Mouse (Mus musculus) neural tube, embryonic 14.5 days (tissue): ENCODE results near the gene Entpd5. TPM values are rescaled to one million over a fixed set of nuclear protein-coding genes. Genes with fewer than 3 reads are reported as not detected.

Experiments
- ATAC-seq: fragments of 200-750 bp; cut with Nextera tagmentation; 2 replicates; pipeline ENCODE4 v1.8.0; 2017; ENCODE audit warnings: low read depth, mild to moderate bottlenecking, moderate TSS enrichment, moderate library complexity
- H3K27ac ChIP-seq: fragments of 300-500 bp; sonication (generic); 2 replicates; pipeline ENCODE4 v1.5.1; 2014; ENCODE audit warnings: low read depth, mild to moderate bottlenecking, control low read depth, low read length, moderate library complexity, mixed read lengths
- H3K27me3 ChIP-seq: fragments of 300-500 bp; sonication (generic); 2 replicates; pipeline ENCODE4 v1.6.1; 2014; ENCODE audit warnings: low read length; ENCODE audit not compliant: control insufficient read depth, insufficient read depth
- H3K36me3 ChIP-seq: fragments of 300-500 bp; sonication (generic); 2 replicates; pipeline ENCODE4 v1.6.1; 2014; ENCODE audit warnings: low read length, mixed read lengths; ENCODE audit not compliant: control insufficient read depth, insufficient read depth
- H3K4me1 ChIP-seq: fragments of 300-500 bp; sonication (generic); 2 replicates; pipeline ENCODE4 v1.6.1; 2014; ENCODE audit warnings: low read length; ENCODE audit not compliant: control insufficient read depth, insufficient read depth
- H3K4me2 ChIP-seq: fragments of 300-500 bp; sonication (generic); 2 replicates; pipeline ENCODE4 v1.6.1; 2014; ENCODE audit warnings: mild to moderate bottlenecking, low read depth, low read length, control low read depth
- H3K4me3 ChIP-seq: fragments of 300-500 bp; sonication (generic); 2 replicates; pipeline ENCODE4 v1.5.1; 2014; ENCODE audit warnings: low read depth, low read length, control low read depth, mixed read lengths
- H3K9ac ChIP-seq: fragments of 300-500 bp; sonication (generic); replicated peaks from 2 replicates; pipeline ENCODE4 v1.6.1; 2014; ENCODE audit warnings: low read depth, mild to moderate bottlenecking, control low read depth, low read length, mixed read lengths
- H3K9me3 ChIP-seq: fragments of 300-500 bp; sonication (generic); 2 replicates; pipeline ENCODE4 v1.6.1; 2016; ENCODE audit warnings: low read length; ENCODE audit not compliant: control insufficient read depth
- WGBS: fragments of 180-500 bp; shearing (Covaris S2); extraction: QIAGEN DNeasy Blood & Tissue Kit; methylation state at CpG from one replicate; pipeline ENCODE4 v1.1.7; 2014; 5-methylcytosine and 5-hydroxymethylcytosine counted together
- polyA plus RNA-seq: library from polyadenylated mRNA; unstranded; fragments of >200 nt; fragmentation: Nextera tagmentation; extraction: Ambion mirVana; gene quantifications from 2 replicates; pipeline ENCODE4 v1.2.1, GENCODE M21; 2014

Entpd5 gene
- polyA plus RNA-seq, 1 experiment from 2014 or later: 13.0 TPM

GRCm38 (mm10) chr12:84402923-84403322, 5.9 kb downstream of the Entpd5 start:
- Histone ChIP-seq H3K9ac (no peak overlapping the region), H3K9me3 (no peaks in the 10 kb centered on the region), H3K4me1 (peaks cover 4% of the 10 kb centered on the region; the same call in 1 of the 2 replicates), H3K27ac (no peak overlapping the region), H3K4me3 (no peak overlapping the region), H3K36me3 (no peaks in the 10 kb centered on the region), H3K27me3 (no peaks in the 10 kb centered on the region), H3K4me2 (no peak overlapping the region)
- no peak for ATAC-seq
- WGBS: 85% methylated on average over 9 of the region's 9 CpGs

GRCm38 (mm10) chr12:84400653-84401052, 8.2 kb downstream of the Entpd5 start:
- Histone ChIP-seq H3K9ac (no peak overlapping the region), H3K27me3 (no peaks in the 10 kb centered on the region), H3K4me2 (no peak overlapping the region), H3K4me3 (no peak overlapping the region), H3K36me3 (no peaks in the 10 kb centered on the region), H3K9me3 (no peaks in the 10 kb centered on the region), H3K27ac (no peak overlapping the region), H3K4me1 (no peaks in the 10 kb centered on the region)
- WGBS: 73% methylated on average over 3 of the region's 3 CpGs
- no peak for ATAC-seq

GRCm38 (mm10) chr12:84400068-84400467, 8.8 kb downstream of the Entpd5 start:
- Histone ChIP-seq H3K9ac (no peak overlapping the region), H3K9me3 (no peaks in the 10 kb centered on the region), H3K27me3 (no peaks in the 10 kb centered on the region), H3K36me3 (no peaks in the 10 kb centered on the region), H3K4me1 (no peaks in the 10 kb centered on the region), H3K4me3 (no peak overlapping the region), H3K4me2 (no peak overlapping the region), H3K27ac (no peak overlapping the region)
- no peak for ATAC-seq
- WGBS: 80% methylated on average over 3 of the region's 3 CpGs

GRCm38 (mm10) chr12:84399663-84400062, 9.2 kb downstream of the Entpd5 start:
- no peak overlapping the region for H3K9ac ChIP-seq
- H3K4me3 ChIP-seq: no peak overlapping the region
- no peak overlapping the region for H3K4me2 ChIP-seq
- no peaks in the 10 kb centered on the region for H3K9me3 ChIP-seq
- no peak for ATAC-seq
- H3K36me3 ChIP-seq: no peaks in the 10 kb centered on the region
- H3K4me1 ChIP-seq: no peaks in the 10 kb centered on the region
- no peaks in the 10 kb centered on the region for H3K27me3 ChIP-seq
- no peak overlapping the region for H3K27ac ChIP-seq
- 86% methylated on average over 9 of the region's 9 CpGs for WGBS

- Histone ChIP-seq H3K4me1 (no peaks in the 10 kb centered on the region), H3K27me3 (no peaks in the 10 kb centered on the region), H3K4me2 (no peak overlapping the region), H3K36me3 (no peaks in the 10 kb centered on the region), H3K27ac (no peak overlapping the region), H3K9me3 (no peaks in the 10 kb centered on the region), H3K9ac (no peak overlapping the region), H3K4me3 (no peak overlapping the region)
- 77% methylated on average over 9 of the region's 9 CpGs for WGBS
- ATAC-seq: no peak
Observed at GRCm38 (mm10) chr12:84399135-84399534, 9.7 kb downstream of the Entpd5 start.

- 81% methylated on average over 5 of the region's 5 CpGs for WGBS
- H3K27ac ChIP-seq: no peak overlapping the region
Observed at GRCm38 (mm10) chr12:84398629-84399028, 10.2 kb downstream of the Entpd5 start.

GRCm38 (mm10) chr12:84397685-84398084, 11.1 kb downstream of the Entpd5 start:
- ATAC-seq: no peak
- Histone ChIP-seq H3K4me1 (no peaks in the 10 kb centered on the region), H3K4me3 (no peak overlapping the region), H3K27me3 (no peaks in the 10 kb centered on the region), H3K4me2 (no peak overlapping the region), H3K9me3 (no peaks in the 10 kb centered on the region), H3K27ac (no peak overlapping the region), H3K36me3 (no peaks in the 10 kb centered on the region), H3K9ac (no peak overlapping the region)

More at GRCm38 (mm10) chr12:84398629-84399028, 10.2 kb downstream of the Entpd5 start:
- Histone ChIP-seq H3K4me3 (no peak overlapping the region), H3K4me2 (no peak overlapping the region), H3K27me3 (no peaks in the 10 kb centered on the region), H3K9ac (no peak overlapping the region), H3K4me1 (no peaks in the 10 kb centered on the region), H3K9me3 (no peaks in the 10 kb centered on the region), H3K36me3 (no peaks in the 10 kb centered on the region)
- ATAC-seq: no peak

- Histone ChIP-seq H3K27me3 (no peaks in the 10 kb centered on the region), H3K4me1 (no peaks in the 10 kb centered on the region), H3K4me2 (no peak overlapping the region), H3K9me3 (no peaks in the 10 kb centered on the region), H3K36me3 (no peaks in the 10 kb centered on the region), H3K4me3 (no peak overlapping the region), H3K9ac (no peak overlapping the region), H3K27ac (no peak overlapping the region)
- whole genome bisulfite sequencing: 94% methylated on average over 14 of the region's 14 CpGs
- ATAC-seq: no peak
Observed at GRCm38 (mm10) chr12:84396947-84397679, 11.7 kb downstream of the Entpd5 start.

GRCm38 (mm10) chr12:84393847-84394246, 15.0 kb downstream of the Entpd5 start:
- H3K27me3 ChIP-seq: no peaks in the 10 kb centered on the region
- no peaks in the 10 kb centered on the region for H3K36me3 ChIP-seq
- no peaks in the 10 kb centered on the region for H3K9me3 ChIP-seq
- no peak overlapping the region for H3K27ac ChIP-seq
- no peak overlapping the region for H3K9ac ChIP-seq
- ATAC-seq: no peak
- H3K4me2 ChIP-seq: no peak overlapping the region
- WGBS: 92% methylated on average over 5 of the region's 5 CpGs
- H3K4me1 ChIP-seq: no peaks in the 10 kb centered on the region
- H3K4me3 ChIP-seq: no peak overlapping the region
